Mouse (Mus musculus) small intestine, adult 2 months (tissue): ENCODE results near the gene Ralgapa2.

Experiments
- CTCF ChIP-seq: fragments of 200-500 bp; IDR thresholded peaks from 2 replicates; pipeline ENCODE4 v1.5.1; 2012; ENCODE audit warnings: low read depth, mild to moderate bottlenecking, control low read depth, inconsistent platforms, low read length, moderate library complexity, mixed read lengths; ENCODE audit not compliant: insufficient replicate concordance, insufficient read length; ENCODE audit errors: extremely low read depth
- POLR2A ChIP-seq: fragments of 200-500 bp; IDR thresholded peaks from 2 replicates; pipeline ENCODE4 v1.6.1; 2012; ENCODE audit warnings: low read depth, mild to moderate bottlenecking, control low read depth, inconsistent platforms, low read length, moderate library complexity

- TF ChIP-seq CTCF = no peak
- TF ChIP-seq POLR2A = no peak
These were observed 181.3 kb downstream of the Ralgapa2 start for GRCm38 (mm10) chr2:146330772-146331281.
